13 mouse cellular contexts compared by ENCODE assay signal in genomic region chr8:71407441-71407840, GRCm38 (mm10). TPM values are rescaled to one million over a fixed set of nuclear protein-coding genes. Genes with fewer than 3 reads are reported as not detected.
DNase-seq lines count a peak whose midpoint lies in the region; ATAC-seq and TF ChIP-seq lines count a peak whose summit lies in the region.
"Had no signal": no experiment of that assay in that cellular context is flagged by ENCODE, and none has a peak within 500 bp of the region (broad histone marks: within the 10 kb centered on the region; RNA-seq: fewer than 3 reads in every experiment).

No protein-coding gene starts in this region.

- no peak for TF ChIP-seq CTCF in forebrain, postnatal 0 days (IDR thresholded peaks at IDR 0.05; ENCODE audit: low read depth)

- H3K27me3 ChIP-seq in forebrain, embryonic 12.5 days = 0 out of 2 replicates have a peak, but pooled peaks cover 4% of the 10 kb centered on the region
- H3K27me3 ChIP-seq in forebrain, postnatal 0 days (ENCODE audit: insufficient read depth, low read length) = no peaks in the 10 kb centered on the region
- H3K27me3 ChIP-seq in kidney, embryonic 15.5 days = no peaks in the 10 kb centered on the region
- no peaks in the 10 kb centered on the region for H3K27me3 ChIP-seq in embryonic facial prominence, embryonic 12.5 days
- H3K27me3 ChIP-seq in liver, embryonic 13.5 days = no peaks in the 10 kb centered on the region
- H3K27me3 ChIP-seq: hindbrain, embryonic 13.5 days; neural tube, embryonic 13.5 days had no signal

- no peak for DNase-seq in forebrain, postnatal 0 days
- DNase-seq in kidney, postnatal 36 days = no peak
- no peak for DNase-seq in liver, embryonic 13.5 days
- no peak for DNase-seq in adipocyte (ENCODE audit: low spot score)
- DNase-seq: adrenal gland, postnatal 36 days; lung, postnatal 14 days; right cerebral cortex, postnatal 14 days had no signal

- no peaks in the 10 kb centered on the region for H3K9me3 ChIP-seq in forebrain, embryonic 12.5 days
- no peaks in the 10 kb centered on the region for H3K9me3 ChIP-seq in forebrain, postnatal 0 days (ENCODE audit: low read length)
- no peaks in the 10 kb centered on the region for H3K9me3 ChIP-seq in kidney, embryonic 15.5 days (replicated peaks)
- no peaks in the 10 kb centered on the region for H3K9me3 ChIP-seq in embryonic facial prominence, embryonic 12.5 days
- H3K9me3 ChIP-seq in liver, embryonic 13.5 days (replicated peaks) = no peaks in the 10 kb centered on the region
- H3K9me3 ChIP-seq: hindbrain, embryonic 13.5 days; neural tube, embryonic 13.5 days had no signal

- no peak overlapping the region for H3K27ac ChIP-seq in forebrain, embryonic 12.5 days
- H3K27ac ChIP-seq in forebrain, postnatal 0 days (ENCODE audit: low read depth, low read length) = no peak overlapping the region
- H3K27ac ChIP-seq in kidney, embryonic 15.5 days = no peak overlapping the region
- H3K27ac ChIP-seq in embryonic facial prominence, embryonic 12.5 days = no peak overlapping the region
- H3K27ac ChIP-seq in liver, embryonic 13.5 days = no peak overlapping the region; the same call in 1 of the 2 replicates
- H3K27ac ChIP-seq: hindbrain, embryonic 13.5 days; neural tube, embryonic 13.5 days had no signal

- H3K4me1 ChIP-seq in forebrain, embryonic 12.5 days = peaks cover 25% of the 10 kb centered on the region
- H3K4me1 ChIP-seq in forebrain, postnatal 0 days (ENCODE audit: insufficient read depth) = peaks cover 6% of the 10 kb centered on the region; the same call in 1 of the 2 replicates
- H3K4me1 ChIP-seq in kidney, embryonic 15.5 days = peaks cover 40% of the 10 kb centered on the region
- H3K4me1 ChIP-seq in embryonic facial prominence, embryonic 12.5 days = peaks cover 15% of the 10 kb centered on the region
- H3K4me1 ChIP-seq in liver, embryonic 13.5 days (replicated peaks) = peaks cover 49% of the 10 kb centered on the region

- 92% methylated on average over 14 of the region's 14 CpGs for WGBS in forebrain, embryonic 12.5 days
- 95% methylated on average over 14 of the region's 14 CpGs for WGBS in forebrain, postnatal 0 days
- 92% methylated on average over 14 of the region's 14 CpGs for WGBS in kidney, embryonic 15.5 days
- 92% methylated on average over 14 of the region's 14 CpGs for WGBS in embryonic facial prominence, embryonic 12.5 days
- 90% methylated on average over 14 of the region's 14 CpGs for WGBS in liver, embryonic 13.5 days (ENCODE audit: insufficient replicate concordance)

- ATAC-seq in forebrain, embryonic 12.5 days (ENCODE audit: low FRiP score) = no peak
- no peak for ATAC-seq in forebrain, postnatal 0 days
- no peak for ATAC-seq in kidney, embryonic 15.5 days (replicated peaks; ENCODE audit: low FRiP score)
- no peak for ATAC-seq in embryonic facial prominence, embryonic 12.5 days (ENCODE audit: insufficient number of reproducible peaks, insufficient read depth, low FRiP score, low TSS enrichment)
- ATAC-seq in liver, embryonic 13.5 days (ENCODE audit: low read depth) = no peak
- ATAC-seq in monocyte, adult 5-6 weeks (replicated peaks; ENCODE audit: insufficient number of reproducible peaks, low FRiP score, low TSS enrichment, poor library complexity, severe bottlenecking) = no peak

- H3K4me2 ChIP-seq in forebrain, embryonic 12.5 days = no peak overlapping the region
- no peak overlapping the region for H3K4me2 ChIP-seq in forebrain, postnatal 0 days (ENCODE audit: low read depth)
- H3K4me2 ChIP-seq in kidney, embryonic 15.5 days = peak overlapping the region; percentile 92
- H3K4me2 ChIP-seq in embryonic facial prominence, embryonic 12.5 days (replicated peaks) = peak overlapping the region; percentile 84
- H3K4me2 ChIP-seq in liver, embryonic 13.5 days = peak overlapping the region; percentile 89

- peak overlapping the region; percentile 66 for H3K4me3 ChIP-seq in forebrain, embryonic 12.5 days (replicated peaks)
- no peak overlapping the region for H3K4me3 ChIP-seq in forebrain, postnatal 0 days (ENCODE audit: low read depth, low read length)
- peak overlapping the region; percentile 71 for H3K4me3 ChIP-seq in kidney, embryonic 15.5 days (replicated peaks)
- peak overlapping the region; percentile 68; the same call in 1 of the 2 replicates for H3K4me3 ChIP-seq in embryonic facial prominence, embryonic 12.5 days
- peak overlapping the region; percentile 98 for H3K4me3 ChIP-seq in liver, embryonic 13.5 days (replicated peaks)

- H3K36me3 ChIP-seq in forebrain, embryonic 12.5 days (replicated peaks) = peaks cover 31% of the 10 kb centered on the region
- peaks cover 3% of the 10 kb centered on the region; the same call in 1 of the 2 replicates for H3K36me3 ChIP-seq in forebrain, postnatal 0 days (ENCODE audit: insufficient read depth)
- H3K36me3 ChIP-seq in kidney, embryonic 15.5 days = peaks cover 34% of the 10 kb centered on the region
- peaks cover 27% of the 10 kb centered on the region for H3K36me3 ChIP-seq in embryonic facial prominence, embryonic 12.5 days
- peaks cover 35% of the 10 kb centered on the region for H3K36me3 ChIP-seq in liver, embryonic 13.5 days

- H3K9ac ChIP-seq in forebrain, embryonic 12.5 days = peak overlapping the region; percentile 33; the same call in 1 of the 2 replicates
- H3K9ac ChIP-seq in forebrain, postnatal 0 days = no peak overlapping the region
- H3K9ac ChIP-seq in kidney, embryonic 15.5 days = no peak overlapping the region
- H3K9ac ChIP-seq in embryonic facial prominence, embryonic 12.5 days = no peak overlapping the region
- peak overlapping the region; percentile 98 for H3K9ac ChIP-seq in liver, embryonic 13.5 days
- H3K9ac ChIP-seq: hindbrain, embryonic 13.5 days had no signal

RNA-seq across cellular contexts. Expression of gene Ankle1, which starts 1.6 kb away (rescaled TPM):
- 34.2 and 38.0 TPM in 2 replicates for polyA plus RNA-seq in forebrain, embryonic 12.5 days (2016; fragmentation: Nextera tagmentation; extraction: Ambion mirVana)
- total RNA-seq in forebrain, postnatal 0 days (2014; rRNA removed) = 0.81 and 2.8 TPM in 2 replicates
- 0.97 and 2.3 TPM in 2 replicates for polyA plus RNA-seq in forebrain, postnatal 0 days (2015; fragmentation: Nextera tagmentation; extraction: Ambion mirVana)
- 46.7 and 57.1 TPM in 2 replicates for polyA plus RNA-seq in kidney, embryonic 15.5 days (2015; fragmentation: Nextera tagmentation; extraction: Ambion mirVana)
- 40.5 and 42.7 TPM in 2 replicates for polyA plus RNA-seq in embryonic facial prominence, embryonic 12.5 days (2016; fragmentation: Nextera tagmentation; extraction: Ambion mirVana)
- polyA plus RNA-seq in liver, embryonic 13.5 days (2015; fragmentation: Nextera tagmentation; extraction: Ambion mirVana) = 39.5 and 40.9 TPM in 2 replicates
- total RNA-seq in monocyte, adult 5-6 weeks (2017) = 0.48 TPM in 1 of 3 replicates, not detected in the others

RNA-seq across cellular contexts. Expression of gene Babam1, which starts 10.8 kb away (rescaled TPM):
- 89.4 and 110 TPM in 2 replicates for polyA plus RNA-seq in forebrain, embryonic 12.5 days (2016; fragmentation: Nextera tagmentation; extraction: Ambion mirVana)
- total RNA-seq in forebrain, postnatal 0 days (2014; rRNA removed) = 87.2 and 94.0 TPM in 2 replicates
- polyA plus RNA-seq in forebrain, postnatal 0 days (2015; fragmentation: Nextera tagmentation; extraction: Ambion mirVana) = 98.9 and 107 TPM in 2 replicates
- 117 and 118 TPM in 2 replicates for polyA plus RNA-seq in kidney, embryonic 15.5 days (2015; fragmentation: Nextera tagmentation; extraction: Ambion mirVana)
- 99.6 and 103 TPM in 2 replicates for polyA plus RNA-seq in embryonic facial prominence, embryonic 12.5 days (2016; fragmentation: Nextera tagmentation; extraction: Ambion mirVana)
- polyA plus RNA-seq in liver, embryonic 13.5 days (2015; fragmentation: Nextera tagmentation; extraction: Ambion mirVana) = 65.1 and 74.8 TPM in 2 replicates
- 49.7 to 68.7 TPM (median 61.4 TPM) in 3 replicates for total RNA-seq in monocyte, adult 5-6 weeks (2017)

RNA-seq across cellular contexts. Expression of gene Ushbp1, which starts 11.8 kb away (rescaled TPM):
- polyA plus RNA-seq in forebrain, embryonic 12.5 days (2016; fragmentation: Nextera tagmentation; extraction: Ambion mirVana) = 3.2 and 4.6 TPM in 2 replicates
- 3.5 and 5.6 TPM in 2 replicates for total RNA-seq in forebrain, postnatal 0 days (2014; rRNA removed)
- 4.2 and 4.5 TPM in 2 replicates for polyA plus RNA-seq in forebrain, postnatal 0 days (2015; fragmentation: Nextera tagmentation; extraction: Ambion mirVana)
- 19.1 and 22.3 TPM in 2 replicates for polyA plus RNA-seq in kidney, embryonic 15.5 days (2015; fragmentation: Nextera tagmentation; extraction: Ambion mirVana)
- 8.6 and 8.9 TPM in 2 replicates for polyA plus RNA-seq in embryonic facial prominence, embryonic 12.5 days (2016; fragmentation: Nextera tagmentation; extraction: Ambion mirVana)
- polyA plus RNA-seq in liver, embryonic 13.5 days (2015; fragmentation: Nextera tagmentation; extraction: Ambion mirVana) = 2.6 and 2.8 TPM in 2 replicates
- 0.10 TPM in 1 of 3 replicates, not detected in the others for total RNA-seq in monocyte, adult 5-6 weeks (2017)

RNA-seq across cellular contexts. Expression of gene Nr2f6, which starts 25.7 kb away (rescaled TPM):
- polyA plus RNA-seq in forebrain, embryonic 12.5 days (2016; fragmentation: Nextera tagmentation; extraction: Ambion mirVana) = 31.5 and 35.3 TPM in 2 replicates
- total RNA-seq in forebrain, postnatal 0 days (2014; rRNA removed) = 59.0 and 63.9 TPM in 2 replicates
- 26.0 and 28.9 TPM in 2 replicates for polyA plus RNA-seq in forebrain, postnatal 0 days (2015; fragmentation: Nextera tagmentation; extraction: Ambion mirVana)
- polyA plus RNA-seq in kidney, embryonic 15.5 days (2015; fragmentation: Nextera tagmentation; extraction: Ambion mirVana) = 96.1 and 99.9 TPM in 2 replicates
- polyA plus RNA-seq in embryonic facial prominence, embryonic 12.5 days (2016; fragmentation: Nextera tagmentation; extraction: Ambion mirVana) = 71.0 and 72.7 TPM in 2 replicates
- 18.8 and 19.2 TPM in 2 replicates for polyA plus RNA-seq in liver, embryonic 13.5 days (2015; fragmentation: Nextera tagmentation; extraction: Ambion mirVana)
- total RNA-seq in monocyte, adult 5-6 weeks (2017) = 3.4 to 11.6 TPM (median 9.4 TPM) in 3 replicates

RNA-seq across cellular contexts. Expression of gene Ocel1, which starts 36.3 kb away (rescaled TPM):
- 3.2 and 4.4 TPM in 2 replicates for polyA plus RNA-seq in forebrain, embryonic 12.5 days (2016; fragmentation: Nextera tagmentation; extraction: Ambion mirVana)
- total RNA-seq in forebrain, postnatal 0 days (2014; rRNA removed) = 14.3 and 16.2 TPM in 2 replicates
- 5.2 and 6.6 TPM in 2 replicates for polyA plus RNA-seq in forebrain, postnatal 0 days (2015; fragmentation: Nextera tagmentation; extraction: Ambion mirVana)
- 6.6 and 7.1 TPM in 2 replicates for polyA plus RNA-seq in kidney, embryonic 15.5 days (2015; fragmentation: Nextera tagmentation; extraction: Ambion mirVana)
- polyA plus RNA-seq in embryonic facial prominence, embryonic 12.5 days (2016; fragmentation: Nextera tagmentation; extraction: Ambion mirVana) = 5.4 and 5.6 TPM in 2 replicates
- polyA plus RNA-seq in liver, embryonic 13.5 days (2015; fragmentation: Nextera tagmentation; extraction: Ambion mirVana) = 4.3 and 4.4 TPM in 2 replicates
- 11.9 to 24.2 TPM (median 16.3 TPM) in 3 replicates for total RNA-seq in monocyte, adult 5-6 weeks (2017)

Comparison
In these comparisons a context has a peak if more than half of its experiments do, and no peak if none do; other contexts are left out.
1. H3K9ac ChIP-seq: peak in forebrain, embryonic 12.5 days (single experiment) and liver, embryonic 13.5 days (single experiment); none in forebrain, postnatal 0 days (single experiment), kidney, embryonic 15.5 days (single experiment) and embryonic facial prominence, embryonic 12.5 days (single experiment).
2. RNA of gene Ankle1, which starts 1.6 kb away (polyA plus RNA-seq): 46.7 to 57.1 TPM in kidney, embryonic 15.5 days, 39.5 to 40.9 TPM in liver, embryonic 13.5 days, 40.5 to 42.7 TPM in embryonic facial prominence, embryonic 12.5 days and 34.2 to 38.0 TPM in forebrain, embryonic 12.5 days; 0.97 to 2.3 TPM in forebrain, postnatal 0 days; every median in the first group is over 10 times any median in the second.
3. H3K4me2 ChIP-seq: peak in kidney, embryonic 15.5 days (single experiment), embryonic facial prominence, embryonic 12.5 days (single experiment) and liver, embryonic 13.5 days (single experiment); none in forebrain, embryonic 12.5 days (single experiment) and forebrain, postnatal 0 days (single experiment).